Mouse (Mus musculus) myocyte (in vitro differentiated cells): Measurements from ENCODE around the gene Gm19684.

Experiments
- CEBPB ChIP-seq: IDR thresholded peaks from 2 replicates; pipeline ENCODE4 v1.6.1; 2011; ENCODE audit warnings: mild to moderate bottlenecking, moderate library complexity; ENCODE audit not compliant: poor library complexity, insufficient read depth, severe bottlenecking
- MAX ChIP-seq: IDR thresholded peaks from one replicate; pipeline ENCODE4 v1.6.1; 2011; ENCODE audit warnings: low read depth, mild to moderate bottlenecking, control low read depth
- MYOD1 ChIP-seq, 3 experiments: IDR thresholded peaks; one replicate each; pipeline ENCODE4 v1.6.1; 2011; ENCODE audit warnings: control low read depth in 2 of 3, low read depth in 2 of 3, mild to moderate bottlenecking in 2 of 3, moderate library complexity in 1 of 3; ENCODE audit not compliant: insufficient read length in 2 of 3, control insufficient read depth in 1 of 3
- POLR2A ChIP-seq: IDR thresholded peaks from one replicate; pipeline ENCODE4 v1.6.1; 2011; ENCODE audit warnings: low read depth, mild to moderate bottlenecking, control low read depth, moderate library complexity; ENCODE audit not compliant: insufficient read length
- POLR2AphosphoS2 ChIP-seq: IDR thresholded peaks from one replicate; pipeline ENCODE4 v1.6.1; 2011; ENCODE audit warnings: low read depth, control low read depth; ENCODE audit not compliant: insufficient read length
- REST ChIP-seq: IDR thresholded peaks from one replicate; pipeline ENCODE4 v1.6.1; 2011; ENCODE audit warnings: mild to moderate bottlenecking, control low read depth, moderate library complexity; ENCODE audit not compliant: insufficient read depth, insufficient read length
- TCF12 ChIP-seq: IDR thresholded peaks from one replicate; pipeline ENCODE4 v1.6.1; 2011; ENCODE audit warnings: mild to moderate bottlenecking, control low read depth; ENCODE audit not compliant: poor library complexity, insufficient read depth, severe bottlenecking
- TCF3 ChIP-seq: IDR thresholded peaks from one replicate; pipeline ENCODE4 v1.6.1; 2011; ENCODE audit warnings: low read depth, control low read depth; ENCODE audit not compliant: insufficient read length

- no peak for TF ChIP-seq MYOD1 (IDR thresholded peaks at IDR 0.05; ENCODE audit: control insufficient read depth in 1 of 3, insufficient read length in 2 of 3, low read depth in 2 of 3)
- no peak for TF ChIP-seq POLR2A
- no peak for TF ChIP-seq TCF12
- no peak for TF ChIP-seq REST
- no peak for TF ChIP-seq CEBPB
- no peak for TF ChIP-seq POLR2AphosphoS2
- TF ChIP-seq MAX = no peak
- TF ChIP-seq TCF3 = no peak
Observed at GRCm38 (mm10) chr17:36131516-36132265, 10.2 kb downstream of the Gm19684 start.
